Mouse (Mus musculus) liver, postnatal 0 days (tissue): ENCODE data around the gene Nrip1. TPM values are rescaled to one million over a fixed set of nuclear protein-coding genes. Genes with fewer than 3 reads are reported as not detected.
A peak's percentile ranks its signal among the peaks of the same experiment; 100 is the strongest.

ENCODE experiments used
- ATAC-seq: fragments of 200-750 bp; cut with Nextera tagmentation; 2 replicates; pipeline ENCODE4 v1.8.0; 2017; ENCODE audit warnings: mild to moderate bottlenecking, moderate library complexity
- DNase-seq: peaks from one replicate; pipeline ENCODE4 v3.0.0-alpha.2; 2016
- H3K27ac ChIP-seq: fragments of 300-500 bp; sonication (generic); 2 replicates; pipeline ENCODE4 v1.5.1; 2014; ENCODE audit warnings: antibody characterized with exemption, moderate library complexity, mild to moderate bottlenecking, low read depth
- H3K27me3 ChIP-seq: fragments of 300-500 bp; sonication (generic); 2 replicates; pipeline ENCODE4 v1.6.1; 2014; ENCODE audit warnings: low read length, control low read depth, mixed read lengths; ENCODE audit not compliant: insufficient read depth
- H3K36me3 ChIP-seq: fragments of 300-500 bp; sonication (generic); replicated peaks from 2 replicates; pipeline ENCODE4 v1.6.1; 2014; ENCODE audit warnings: mild to moderate bottlenecking, control low read depth, low read length, moderate library complexity, mixed read lengths; ENCODE audit not compliant: insufficient read depth
- H3K4me1 ChIP-seq: fragments of 300-500 bp; sonication (generic); 2 replicates; pipeline ENCODE4 v1.6.1; 2014; ENCODE audit warnings: antibody characterized with exemption, mild to moderate bottlenecking, control low read depth; ENCODE audit not compliant: insufficient read depth
- H3K4me2 ChIP-seq: fragments of 300-500 bp; sonication (generic); 2 replicates; pipeline ENCODE4 v1.6.1; 2014; ENCODE audit warnings: low read depth, mild to moderate bottlenecking, low read length, moderate library complexity, mixed read lengths
- H3K4me3 ChIP-seq: fragments of 300-500 bp; sonication (generic); 2 replicates; pipeline ENCODE4 v1.5.1; 2014; ENCODE audit warnings: low read depth, low read length
- H3K9ac ChIP-seq: fragments of 300-500 bp; sonication (generic); replicated peaks from 2 replicates; pipeline ENCODE4 v1.6.1; 2014; ENCODE audit warnings: mild to moderate bottlenecking, moderate library complexity
- H3K9me3 ChIP-seq: fragments of 300-500 bp; sonication (generic); 2 replicates; pipeline ENCODE4 v1.6.1; 2016; ENCODE audit warnings: mild to moderate bottlenecking, control low read depth, low read length, mixed read lengths
- CTCF ChIP-seq: sonication (generic); IDR thresholded peaks from 2 replicates; pipeline ENCODE4 v1.5.1; 2016; ENCODE audit warnings: antibody characterized with exemption, low read depth
- EP300 ChIP-seq: IDR thresholded peaks from 2 replicates; pipeline ENCODE4 v1.6.1; 2016; ENCODE audit warnings: antibody characterized with exemption, low read depth, mild to moderate bottlenecking
- WGBS: fragments of 180-500 bp; shearing (Covaris S2); extraction: QIAGEN DNeasy Blood & Tissue Kit; methylation state at CpG from one replicate; pipeline ENCODE4 v1.1.7; 2014; ENCODE audit not compliant: insufficient replicate concordance; 5-methylcytosine and 5-hydroxymethylcytosine counted together
- polyA plus RNA-seq: library from polyadenylated mRNA; unstranded; fragments of >200 nt; fragmentation: Nextera tagmentation; extraction: Ambion mirVana; gene quantifications from 2 replicates; pipeline ENCODE4 v1.2.1, GENCODE M21; 2015

The Nrip1 gene
- polyA plus RNA-seq, 1 experiment from 2014 or later, result 11.2 TPM

DNA sequence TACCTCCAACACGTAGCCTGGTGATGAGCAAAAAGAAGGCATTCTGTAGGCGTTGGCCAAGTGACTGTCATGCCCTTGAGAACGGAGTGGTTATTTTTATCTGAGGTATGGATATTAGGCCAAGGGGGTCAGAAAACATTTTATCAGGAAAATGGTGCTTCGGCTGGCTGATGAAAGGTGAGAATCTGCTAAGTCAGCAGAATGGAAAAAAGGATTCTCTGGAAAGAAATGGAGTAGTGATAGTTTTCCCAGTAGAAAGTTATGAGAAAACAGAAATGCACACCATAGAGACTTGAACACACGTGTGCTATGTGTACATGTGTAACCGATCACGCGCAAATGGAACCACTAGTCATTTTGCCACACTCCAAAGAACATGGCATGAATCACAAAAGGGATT lies 3.0 kb upstream of the Nrip1 start:
- no peak overlapping the region for H3K4me3 ChIP-seq
- no peaks in the 10 kb centered on the region for H3K9me3 ChIP-seq
- H3K36me3 ChIP-seq, result no peaks in the 10 kb centered on the region
- no peak overlapping the region for H3K27ac ChIP-seq
- no peak overlapping the region for H3K4me2 ChIP-seq
- ATAC-seq, result no peak
- 87% methylated on average over 8 of the region's 8 CpGs for WGBS
- H3K4me1 ChIP-seq, result 0 out of 2 replicates have a peak, but pooled peaks cover 4% of the 10 kb centered on the region
- TF ChIP-seq EP300 (no peak), CTCF (no peak)
- no peak for DNase-seq
- no peaks in the 10 kb centered on the region for H3K27me3 ChIP-seq
- H3K9ac ChIP-seq, result no peak overlapping the region

DNA sequence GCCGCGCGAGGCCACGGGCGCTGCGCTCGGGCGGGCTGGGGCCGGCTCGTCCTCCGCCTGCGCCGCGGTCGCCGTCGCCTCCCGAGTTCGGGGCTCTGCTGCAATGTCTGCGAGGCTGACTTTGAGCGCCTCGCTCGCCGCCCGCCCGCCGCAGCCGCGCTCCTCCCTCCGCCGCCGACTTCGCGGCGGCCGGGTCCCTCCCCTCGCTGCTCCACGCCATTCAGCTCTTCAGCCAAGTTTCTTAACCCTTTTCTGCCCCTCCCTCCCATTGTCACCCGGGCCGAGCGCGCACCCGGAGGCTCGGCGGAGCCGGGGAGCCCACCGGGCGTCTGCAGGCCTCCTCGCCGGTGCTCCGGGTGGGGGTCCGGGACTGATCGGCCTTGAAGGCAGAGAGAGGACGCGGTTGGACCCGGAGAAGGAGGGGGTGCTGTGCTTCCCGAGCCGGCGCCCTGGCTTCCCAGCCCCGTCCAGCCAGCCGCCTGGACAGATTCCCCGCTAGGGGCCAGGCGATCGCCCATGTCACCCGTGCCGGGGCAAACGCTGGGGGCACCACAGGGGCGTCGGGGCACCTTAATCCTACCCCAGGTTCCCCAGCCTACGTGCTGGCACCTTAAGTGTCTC lies 576 bp downstream of the Nrip1 start:
- Histone ChIP-seq H3K4me3 (peak overlapping the region; percentile 92), H3K27ac (peak overlapping the region; percentile 97), H3K9ac (peak overlapping the region; percentile 97), H3K27me3 (no peaks in the 10 kb centered on the region), H3K36me3 (no peaks in the 10 kb centered on the region), H3K4me1 (peaks cover 11% of the 10 kb centered on the region), H3K4me2 (peak overlapping the region; percentile 92), H3K9me3 (no peaks in the 10 kb centered on the region)
- peak; percentile 87 for ATAC-seq
- WGBS, result 0% methylated on average over 45 of the region's 70 CpGs
- TF ChIP-seq EP300, result no peak
- TF ChIP-seq CTCF, result peak; percentile 65
- DNase-seq, result peak; percentile 89

DNA sequence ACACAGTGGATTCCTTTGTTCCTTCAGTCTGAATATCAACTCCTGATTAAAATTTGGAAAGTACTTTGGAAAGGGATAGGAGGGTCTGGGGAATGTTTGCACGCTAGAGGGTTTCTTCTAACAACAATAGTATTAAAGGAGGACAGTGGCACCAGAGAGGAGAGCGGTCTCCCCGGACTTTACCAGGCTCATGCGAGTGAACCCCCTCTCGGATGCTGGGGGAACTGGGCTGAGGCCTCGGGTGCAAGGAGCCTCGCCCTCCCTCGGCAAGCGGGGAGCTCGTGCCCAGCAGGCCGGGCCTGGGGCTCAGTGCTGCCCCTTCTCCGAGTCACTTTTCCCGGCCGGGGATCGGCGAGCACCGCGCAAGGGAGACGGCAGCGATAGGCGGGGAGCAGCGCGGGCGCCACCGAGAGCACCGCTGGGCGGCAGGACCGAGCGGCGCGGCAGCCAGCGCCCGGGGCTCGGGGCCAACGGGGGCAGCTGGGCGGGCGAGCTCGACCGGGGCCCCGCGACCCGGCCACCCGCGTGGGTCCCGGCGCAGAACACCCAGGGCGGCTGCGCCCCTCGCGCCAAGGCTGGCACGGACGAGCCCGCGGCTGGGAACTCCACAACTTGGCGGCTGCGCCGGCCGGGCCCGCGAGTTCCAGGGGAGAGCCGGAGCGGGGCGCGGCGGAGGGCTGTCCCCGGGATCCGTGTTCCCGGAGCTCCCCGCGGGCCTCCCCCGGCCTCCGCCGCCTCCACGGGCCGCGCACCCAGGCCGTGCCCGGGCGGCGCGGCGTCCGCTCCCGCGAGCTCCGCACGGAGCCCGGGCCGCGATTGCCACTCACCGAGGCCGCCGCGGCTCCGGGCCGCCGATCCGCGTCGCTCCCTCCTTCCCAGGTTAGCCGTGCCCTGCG lies 1.3 kb downstream of the Nrip1 start:
- Histone ChIP-seq H3K27me3 (no peaks in the 10 kb centered on the region), H3K4me1 (peaks cover 11% of the 10 kb centered on the region), H3K36me3 (no peaks in the 10 kb centered on the region), H3K4me2 (peak overlapping the region; percentile 92), H3K27ac (peak overlapping the region; percentile 97), H3K9me3 (no peaks in the 10 kb centered on the region), H3K4me3 (peak overlapping the region; percentile 92), H3K9ac (peak overlapping the region; percentile 97)
- WGBS, result under 1% methylated on average over 45 of the region's 102 CpGs
- TF ChIP-seq CTCF (peak; percentile 47; the same call in 1 of the 2 replicates), EP300 (no peak)
- DNase-seq (peak; percentile 76), ATAC-seq (peak; percentile 70)

DNA sequence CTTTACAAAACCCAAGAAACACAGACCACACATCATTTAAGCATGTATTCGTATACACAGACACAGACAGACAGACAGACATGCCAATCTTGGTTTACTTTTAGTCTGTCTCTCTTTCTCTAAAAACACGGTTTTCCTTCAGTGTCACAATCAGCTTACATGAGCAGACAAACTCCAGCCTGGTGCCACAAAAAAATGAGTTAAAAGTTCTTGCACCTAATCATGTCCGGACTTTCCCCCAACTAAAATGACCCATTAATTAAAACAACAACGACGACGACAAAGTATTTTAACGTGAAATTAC lies 2.1 kb downstream of the Nrip1 start:
- peak overlapping the region; percentile 97 for H3K27ac ChIP-seq
- no peaks in the 10 kb centered on the region for H3K9me3 ChIP-seq
- ATAC-seq (no peak), DNase-seq (no peak)
- no peak for TF ChIP-seq CTCF
- no peak for TF ChIP-seq EP300
- peak overlapping the region; percentile 97 for H3K9ac ChIP-seq
- peak overlapping the region; percentile 92 for H3K4me2 ChIP-seq
- H3K27me3 ChIP-seq, result no peaks in the 10 kb centered on the region
- peaks cover 11% of the 10 kb centered on the region for H3K4me1 ChIP-seq
- no peaks in the 10 kb centered on the region for H3K36me3 ChIP-seq
- 2% methylated on average over 7 of the region's 7 CpGs for WGBS
- H3K4me3 ChIP-seq, result peak overlapping the region; percentile 92

DNA sequence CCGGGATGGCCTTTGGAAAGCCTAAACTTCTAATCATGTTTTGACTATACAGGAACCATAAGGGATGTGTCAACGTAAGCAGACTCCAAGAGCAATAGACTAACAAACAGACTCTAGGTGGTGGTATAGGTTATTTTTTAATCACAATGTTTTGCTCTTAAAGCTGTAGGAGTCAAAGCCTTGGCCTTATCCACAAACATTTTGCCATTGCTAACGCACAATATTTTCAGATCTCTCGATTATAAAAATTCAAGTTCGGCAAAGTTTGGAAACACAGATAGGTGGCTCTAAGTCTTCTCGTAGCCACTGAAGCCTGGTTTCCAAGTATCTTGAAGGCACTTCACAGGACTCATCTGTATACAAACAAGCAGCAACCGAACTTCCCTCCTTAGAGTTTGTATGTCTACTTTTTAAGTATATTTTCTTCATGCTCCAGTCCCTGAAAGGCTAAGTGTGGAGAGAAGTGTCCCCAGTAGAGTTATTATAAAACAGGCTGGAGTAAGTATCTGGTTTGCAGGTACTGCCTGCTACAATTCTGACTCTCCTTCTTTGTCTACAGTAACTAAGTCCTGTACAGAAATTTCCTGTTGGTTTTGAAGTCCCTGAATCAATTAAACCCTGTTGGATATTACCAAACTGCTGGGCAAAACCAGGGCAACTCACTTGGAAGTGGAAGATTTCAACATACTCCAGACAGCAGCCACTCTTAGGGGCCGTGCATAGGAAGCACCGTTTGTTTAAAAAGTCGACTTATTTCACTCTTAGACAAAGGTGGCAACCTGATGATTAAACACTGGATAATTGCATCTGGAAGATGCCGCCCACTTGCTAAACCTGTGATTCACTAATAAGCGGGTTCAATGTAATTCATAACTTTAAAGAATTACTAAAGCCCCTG lies 2.7 kb downstream of the Nrip1 start:
- peak overlapping the region; percentile 97 for H3K9ac ChIP-seq
- H3K4me2 ChIP-seq, result peak overlapping the region; percentile 92
- TF ChIP-seq EP300, result no peak
- TF ChIP-seq CTCF, result peak; percentile 36
- peaks cover 11% of the 10 kb centered on the region for H3K4me1 ChIP-seq
- no peaks in the 10 kb centered on the region for H3K9me3 ChIP-seq
- WGBS, result 22% methylated on average over 12 of the region's 12 CpGs
- ATAC-seq (no peak), DNase-seq (no peak)
- H3K27me3 ChIP-seq, result no peaks in the 10 kb centered on the region
- H3K4me3 ChIP-seq, result peak overlapping the region; percentile 92
- H3K36me3 ChIP-seq, result no peaks in the 10 kb centered on the region
- peak overlapping the region; percentile 97; the same call in 1 of the 2 replicates for H3K27ac ChIP-seq
